Mouse (Mus musculus) limb, embryonic 13.5 days (tissue): Measurements from ENCODE around the gene Brms1l. TPM values are rescaled to one million over a fixed set of nuclear protein-coding genes. Genes with fewer than 3 reads are reported as not detected.

Source experiments
- ATAC-seq: fragments of 200-750 bp; cut with Nextera tagmentation; 2 replicates; pipeline ENCODE4 v1.8.0; 2017; ENCODE audit warnings: low read depth, moderate number of reproducible peaks, moderate TSS enrichment; ENCODE audit not compliant: low FRiP score
- H3K27ac ChIP-seq: fragments of 300-500 bp; sonication (generic); 2 replicates; pipeline ENCODE4 v1.5.1; 2015; ENCODE audit warnings: inconsistent platforms, mild to moderate bottlenecking, moderate library complexity
- H3K27me3 ChIP-seq: fragments of 300-500 bp; sonication (generic); 2 replicates; pipeline ENCODE4 v1.6.1; 2015; ENCODE audit warnings: mild to moderate bottlenecking, inconsistent platforms
- H3K36me3 ChIP-seq: fragments of 300-500 bp; sonication (generic); 2 replicates; pipeline ENCODE4 v1.6.1; 2015; ENCODE audit warnings: inconsistent platforms, mild to moderate bottlenecking, moderate library complexity
- H3K4me1 ChIP-seq: fragments of 300-500 bp; sonication (generic); 2 replicates; pipeline ENCODE4 v1.6.1; 2015; ENCODE audit warnings: inconsistent platforms
- H3K4me2 ChIP-seq: fragments of 300-500 bp; sonication (generic); replicated peaks from 2 replicates; pipeline ENCODE4 v1.6.1; 2015; ENCODE audit warnings: inconsistent platforms, mild to moderate bottlenecking, moderate library complexity
- H3K4me3 ChIP-seq: fragments of 300-500 bp; sonication (generic); 2 replicates; pipeline ENCODE4 v1.5.1; 2015; ENCODE audit warnings: moderate library complexity, mild to moderate bottlenecking, inconsistent platforms
- H3K9ac ChIP-seq: fragments of 300-500 bp; sonication (generic); 2 replicates; pipeline ENCODE4 v1.6.1; 2015; ENCODE audit warnings: mild to moderate bottlenecking, inconsistent platforms
- H3K9me3 ChIP-seq: fragments of 300-500 bp; sonication (generic); 2 replicates; pipeline ENCODE4 v1.6.1; 2016; ENCODE audit warnings: inconsistent platforms
- WGBS: fragments of 180-500 bp; shearing (Covaris S2); methylation state at CpG from one replicate; pipeline ENCODE4 v1.1.7; 2015; 5-methylcytosine and 5-hydroxymethylcytosine counted together
- microRNA-seq: library from miRNA; unstranded; fragments of <30 nt; microRNA quantifications from one replicate; pipeline ENCODE4, GENCODE M21; 2016
- polyA plus RNA-seq: library from polyadenylated mRNA; unstranded; fragments of >200 nt; fragmentation: Nextera tagmentation; extraction: Ambion mirVana; gene quantifications from 2 replicates; pipeline ENCODE4 v1.2.1, GENCODE M21; 2015

The Brms1l gene
- polyA plus RNA-seq, 1 experiment from 2014 or later, result 54.5 TPM

- H3K9me3 ChIP-seq, result peaks cover 15% of the 10 kb centered on the region
- H3K36me3 ChIP-seq, result peaks cover 68% of the 10 kb centered on the region
- H3K27me3 ChIP-seq, result no peaks in the 10 kb centered on the region
- no peak overlapping the region for H3K9ac ChIP-seq
- no peaks in the 10 kb centered on the region for H3K4me1 ChIP-seq
- no peak overlapping the region for H3K4me2 ChIP-seq
- H3K27ac ChIP-seq, result no peak overlapping the region
- no peak for ATAC-seq
- 91% methylated on average over 5 of the region's 5 CpGs for WGBS
- H3K4me3 ChIP-seq, result no peak overlapping the region
Observed at GRCm38 (mm10) chr12:55869622-55870322, 33.6 kb downstream of the Brms1l start.

GRCm38 (mm10) chr12:55885449-55885848 is 49.3 kb downstream of the Brms1l start:
- Histone ChIP-seq H3K4me2 (no peak overlapping the region), H3K9ac (no peak overlapping the region), H3K9me3 (no peaks in the 10 kb centered on the region), H3K4me3 (no peak overlapping the region), H3K27me3 (no peaks in the 10 kb centered on the region), H3K4me1 (no peaks in the 10 kb centered on the region), H3K27ac (no peak overlapping the region), H3K36me3 (no peaks in the 10 kb centered on the region)
- WGBS, result 48% methylated on average over 4 of the region's 4 CpGs
- ATAC-seq, result no peak

DNA sequence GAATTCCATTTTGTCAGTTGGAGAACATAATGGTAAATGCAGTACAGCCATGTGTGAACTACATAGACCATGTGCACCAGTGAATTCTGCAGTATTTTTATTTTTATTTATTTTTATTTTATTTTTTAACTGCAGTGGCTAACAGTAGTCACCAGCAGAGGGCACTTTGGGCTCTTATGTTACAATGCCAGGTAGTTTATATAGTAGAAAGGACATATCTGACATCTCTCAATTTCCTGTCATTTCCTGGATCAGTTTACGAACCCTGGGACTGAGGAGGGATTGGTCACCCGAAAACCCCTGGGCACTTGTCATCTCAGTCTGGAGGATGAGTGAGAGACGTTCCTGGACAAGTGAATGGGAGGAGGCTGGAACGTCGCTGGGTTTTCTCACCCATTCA is 52.4 kb downstream of the Brms1l start:
- peak overlapping the region; percentile 45 for H3K4me2 ChIP-seq

DNA sequence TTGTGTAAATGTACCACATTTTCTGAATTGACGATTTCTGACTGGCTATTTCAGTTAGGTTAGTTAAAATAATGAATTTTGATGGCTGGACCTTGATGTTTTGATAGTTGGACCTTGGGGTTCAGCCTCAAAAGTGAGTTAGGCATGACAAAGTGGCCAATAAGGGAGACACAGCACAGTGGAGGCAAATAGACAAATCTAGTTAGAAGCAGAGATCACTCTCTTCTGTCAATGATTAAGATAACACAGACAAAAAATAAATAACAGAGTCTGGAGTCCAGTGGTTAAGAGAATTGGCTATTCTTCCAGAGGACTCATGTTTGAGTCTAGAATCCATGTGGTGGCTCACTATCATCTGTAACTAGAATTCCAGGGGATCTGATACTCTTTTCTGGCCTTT is 68.7 kb downstream of the Brms1l start:
- no peaks in the 10 kb centered on the region for H3K9me3 ChIP-seq
- no peaks in the 10 kb centered on the region for H3K4me1 ChIP-seq
- no peaks in the 10 kb centered on the region for H3K27me3 ChIP-seq
- no peak overlapping the region for H3K27ac ChIP-seq
- H3K9ac ChIP-seq, result no peak overlapping the region
- no peak overlapping the region for H3K4me2 ChIP-seq
- 89% methylated on average over 1 of the region's 1 CpGs for WGBS
- H3K36me3 ChIP-seq, result no peaks in the 10 kb centered on the region
- no peak for ATAC-seq
- no peak overlapping the region for H3K4me3 ChIP-seq

More for the DNA sequence above, 52.4 kb downstream of the Brms1l start:
- H3K4me1 ChIP-seq, result no peaks in the 10 kb centered on the region
- no peaks in the 10 kb centered on the region for H3K9me3 ChIP-seq
- no peak overlapping the region for H3K9ac ChIP-seq
- no peak for ATAC-seq
- H3K27me3 ChIP-seq, result no peaks in the 10 kb centered on the region
- no peak overlapping the region for H3K27ac ChIP-seq
- H3K36me3 ChIP-seq, result no peaks in the 10 kb centered on the region
- 32% methylated on average over 5 of the region's 5 CpGs for WGBS
- H3K4me3 ChIP-seq, result no peak overlapping the region

DNA sequence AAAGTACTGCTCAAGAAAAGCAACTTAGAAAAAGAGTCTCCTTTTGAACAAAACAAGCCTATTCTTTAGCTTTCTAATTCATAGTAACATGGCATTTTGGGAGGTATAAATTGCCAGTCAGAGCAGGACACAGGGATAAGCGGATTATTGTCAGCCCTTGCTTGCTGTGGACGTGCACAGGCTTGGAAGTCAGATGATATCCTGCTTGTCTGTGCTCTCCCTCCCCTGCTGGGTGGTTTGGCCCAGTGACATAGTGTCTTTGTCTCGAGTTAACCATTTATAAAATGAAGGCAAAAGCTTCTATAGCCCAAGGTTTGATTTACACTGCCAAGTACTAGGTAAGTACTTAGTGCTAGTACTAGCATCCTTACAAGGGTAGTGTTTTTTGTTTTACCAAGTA is 76.0 kb downstream of the Brms1l start:
- H3K36me3 ChIP-seq, result no peaks in the 10 kb centered on the region
- H3K27me3 ChIP-seq, result no peaks in the 10 kb centered on the region
- WGBS, result 48% methylated on average over 3 of the region's 3 CpGs
- H3K27ac ChIP-seq, result no peak overlapping the region
- H3K4me2 ChIP-seq, result no peak overlapping the region
- H3K4me3 ChIP-seq, result no peak overlapping the region
- no peak for ATAC-seq
- H3K4me1 ChIP-seq, result peaks cover 3% of the 10 kb centered on the region; the same call in 1 of the 2 replicates
- no peaks in the 10 kb centered on the region for H3K9me3 ChIP-seq
- no peak overlapping the region for H3K9ac ChIP-seq

- no peaks in the 10 kb centered on the region for H3K9me3 ChIP-seq
Observed at GRCm38 (mm10) chr12:55913201-55913600, 77.1 kb downstream of the Brms1l start.

DNA sequence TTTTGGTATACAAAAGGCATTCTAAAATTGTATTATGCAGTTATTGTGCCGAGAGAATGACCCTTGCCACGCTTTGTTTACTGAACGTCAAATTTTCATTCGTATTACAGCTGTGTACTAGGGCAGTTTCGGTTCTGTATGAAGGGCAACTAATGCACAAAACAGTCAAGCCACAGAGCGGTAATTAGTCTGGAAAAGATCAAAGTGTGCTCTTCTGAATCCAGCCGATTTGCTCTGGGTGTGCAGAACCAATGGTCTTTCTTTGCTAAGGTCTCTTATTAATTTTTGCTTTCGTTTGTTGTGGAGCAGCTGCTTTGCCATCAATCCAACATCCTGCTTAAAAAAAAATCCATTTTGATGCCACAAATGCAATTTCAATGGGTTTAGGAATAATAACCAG is 80.1 kb downstream of the Brms1l start:
- H3K4me1 ChIP-seq, result peaks cover 3% of the 10 kb centered on the region; the same call in 1 of the 2 replicates
- no peak for ATAC-seq
- no peak overlapping the region for H3K4me3 ChIP-seq
- no peaks in the 10 kb centered on the region for H3K36me3 ChIP-seq
- no peaks in the 10 kb centered on the region for H3K27me3 ChIP-seq
- H3K9me3 ChIP-seq, result no peaks in the 10 kb centered on the region
- H3K27ac ChIP-seq, result no peak overlapping the region
- no peak overlapping the region for H3K4me2 ChIP-seq
- 48% methylated on average over 8 of the region's 8 CpGs for WGBS
- H3K9ac ChIP-seq, result no peak overlapping the region

More at GRCm38 (mm10) chr12:55913201-55913600, 77.1 kb downstream of the Brms1l start:
- Histone ChIP-seq H3K36me3 (no peaks in the 10 kb centered on the region), H3K27ac (no peak overlapping the region), H3K27me3 (no peaks in the 10 kb centered on the region), H3K4me1 (peaks cover 3% of the 10 kb centered on the region; the same call in 1 of the 2 replicates), H3K9ac (no peak overlapping the region), H3K4me2 (no peak overlapping the region), H3K4me3 (no peak overlapping the region)
- 61% methylated on average over 9 of the region's 9 CpGs for WGBS
- no peak for ATAC-seq

DNA sequence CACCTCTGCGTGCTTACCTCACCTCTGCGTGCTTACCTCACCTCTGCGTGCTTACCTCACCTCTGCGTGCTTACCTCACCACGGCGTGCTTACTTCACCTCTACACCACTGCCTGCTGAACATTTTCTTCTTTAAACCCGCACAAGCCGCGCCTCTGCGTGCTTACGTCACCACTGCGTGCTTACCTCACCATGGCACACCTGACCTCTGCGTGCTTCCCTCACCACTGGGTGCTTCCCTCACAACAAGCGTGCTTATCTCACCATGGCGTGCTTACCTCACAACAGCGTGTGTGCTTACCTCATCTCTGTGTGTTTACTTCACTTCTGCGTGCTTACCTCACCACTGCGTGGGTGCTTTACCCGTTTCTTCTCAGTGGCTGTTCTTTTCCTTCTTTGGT is 80.9 kb downstream of the Brms1l start:
- Histone ChIP-seq H3K4me1 (peaks cover 3% of the 10 kb centered on the region; the same call in 1 of the 2 replicates), H3K4me3 (no peak overlapping the region), H3K27ac (no peak overlapping the region), H3K9me3 (no peaks in the 10 kb centered on the region), H3K4me2 (no peak overlapping the region), H3K36me3 (no peaks in the 10 kb centered on the region), H3K27me3 (no peaks in the 10 kb centered on the region), H3K9ac (no peak overlapping the region)
- no peak for ATAC-seq
- 92% methylated on average over 19 of the region's 19 CpGs for whole genome bisulfite sequencing

Small RNAs within 50 kb of the gene (microRNA-seq; reads per million reads assigned to microRNA genes)
- gene Gm23394, result 1.4 reads per million

Other genes starting within 250 kb of the Brms1l start
- 0.06 TPM in 2 replicates for gene Insm2, start 236.9 kb upstream of the Brms1l start, polyA plus RNA-seq
- gene Ralgapa1, start 15.2 kb upstream of the Brms1l start, polyA plus RNA-seq, result 16.1 and 16.7 TPM in 2 replicates